Mouse (Mus musculus) liver, adult 2 months (tissue): ENCODE results near the gene Slc6a5. TPM values are rescaled to one million over a fixed set of nuclear protein-coding genes. Genes with fewer than 3 reads are reported as not detected.

Experiments
- DNase-seq: peaks from one replicate; pipeline ENCODE4 v3.0.0-alpha.2; 2011; ENCODE audit warnings: low read depth, low spot score; ENCODE audit errors: extremely low read depth
- H3K27ac ChIP-seq: fragments of 200-500 bp; replicated peaks from 2 replicates; pipeline ENCODE4 v1.5.1; 2012; ENCODE audit warnings: low read depth, mild to moderate bottlenecking, control low read depth, inconsistent platforms, low read length; ENCODE audit not compliant: insufficient read depth
- H3K27me3 ChIP-seq: fragments of 200-500 bp; 2 replicates; pipeline ENCODE4 v1.6.1; 2012; ENCODE audit warnings: mild to moderate bottlenecking, moderate library complexity, low read length, inconsistent platforms; ENCODE audit not compliant: control insufficient read depth, insufficient read depth
- H3K36me3 ChIP-seq: fragments of 200-500 bp; 2 replicates; pipeline ENCODE4 v1.6.1; 2012; ENCODE audit warnings: low read length, inconsistent platforms; ENCODE audit not compliant: control insufficient read depth, insufficient read depth
- H3K4me1 ChIP-seq: fragments of 200-500 bp; 2 replicates; pipeline ENCODE4 v1.6.1; 2011; ENCODE audit warnings: low read length; ENCODE audit not compliant: control insufficient read depth, insufficient read depth
- H3K4me3 ChIP-seq: fragments of 200-500 bp; 2 replicates; pipeline ENCODE4 v1.5.1; 2011; ENCODE audit warnings: low read depth, mild to moderate bottlenecking, control low read depth, low read length, moderate library complexity; ENCODE audit not compliant: insufficient read depth
- H3K79me2 ChIP-seq: fragments of 200-500 bp; 2 replicates; pipeline ENCODE4 v1.6.1; 2012; ENCODE audit warnings: inconsistent platforms, mild to moderate bottlenecking, low read length, moderate library complexity; ENCODE audit not compliant: control insufficient read depth, insufficient read depth
- H3K9ac ChIP-seq: fragments of 200-500 bp; 2 replicates; pipeline ENCODE4 v1.6.1; 2012; ENCODE audit warnings: low read depth, mild to moderate bottlenecking, control low read depth, inconsistent platforms, low read length
- CTCF ChIP-seq: fragments of 200-500 bp; IDR thresholded peaks from 2 replicates; pipeline ENCODE4 v1.5.1; 2011; ENCODE audit warnings: low read depth, low read length, control low read depth
- POLR2A ChIP-seq: fragments of 200-500 bp; IDR thresholded peaks from 2 replicates; pipeline ENCODE4 v1.6.1; 2011; ENCODE audit warnings: low read length, control low read depth; ENCODE audit not compliant: insufficient read depth; ENCODE audit errors: extremely low read depth
- WGBS: fragments of 180-500 bp; shearing (Covaris S2); methylation state at CpG from one replicate; pipeline ENCODE4 v1.1.7; 2018; 5-methylcytosine and 5-hydroxymethylcytosine counted together
- polyA plus RNA-seq: library from polyadenylated mRNA; depleted of rRNA; stranded (reverse); fragments of >200 nt; gene quantifications from 2 replicates; pipeline ENCODE4 v1.2.3, GENCODE M21; 2012
- total RNA-seq: library from RNA; depleted of rRNA; stranded (reverse); fragments of >200 nt; gene quantifications from 2 replicates; pipeline ENCODE4 v1.2.3, GENCODE M21; 2014

The Slc6a5 gene
- total and polyA plus RNA-seq, 2 experiments, result not detected

- no peak within 1 kb of the TSS for H3K27ac ChIP-seq
- DNase-seq, result no peak
- WGBS, result 2% methylated on average over 52 of the region's 52 CpGs
- no peak within 1 kb of the TSS for H3K4me3 ChIP-seq
- TF ChIP-seq POLR2A, result no peak
- no peak for TF ChIP-seq CTCF
- no peaks in the 10 kb centered on the region for H3K36me3 ChIP-seq
- H3K4me1 ChIP-seq, result no peaks in the 10 kb centered on the region
- no peak within 1 kb of the TSS for H3K9ac ChIP-seq
- no peaks in the 10 kb centered on the region for H3K79me2 ChIP-seq
- H3K27me3 ChIP-seq, result peaks cover 12% of the 10 kb centered on the region
These were observed 65.0 kb downstream of the Slc6a5 start, which contains the start of gene Nell1 for GRCm38 (mm10) chr7:49974841-49975440. Nell1 (plus strand) TSS chr7:49974864.

DNA sequence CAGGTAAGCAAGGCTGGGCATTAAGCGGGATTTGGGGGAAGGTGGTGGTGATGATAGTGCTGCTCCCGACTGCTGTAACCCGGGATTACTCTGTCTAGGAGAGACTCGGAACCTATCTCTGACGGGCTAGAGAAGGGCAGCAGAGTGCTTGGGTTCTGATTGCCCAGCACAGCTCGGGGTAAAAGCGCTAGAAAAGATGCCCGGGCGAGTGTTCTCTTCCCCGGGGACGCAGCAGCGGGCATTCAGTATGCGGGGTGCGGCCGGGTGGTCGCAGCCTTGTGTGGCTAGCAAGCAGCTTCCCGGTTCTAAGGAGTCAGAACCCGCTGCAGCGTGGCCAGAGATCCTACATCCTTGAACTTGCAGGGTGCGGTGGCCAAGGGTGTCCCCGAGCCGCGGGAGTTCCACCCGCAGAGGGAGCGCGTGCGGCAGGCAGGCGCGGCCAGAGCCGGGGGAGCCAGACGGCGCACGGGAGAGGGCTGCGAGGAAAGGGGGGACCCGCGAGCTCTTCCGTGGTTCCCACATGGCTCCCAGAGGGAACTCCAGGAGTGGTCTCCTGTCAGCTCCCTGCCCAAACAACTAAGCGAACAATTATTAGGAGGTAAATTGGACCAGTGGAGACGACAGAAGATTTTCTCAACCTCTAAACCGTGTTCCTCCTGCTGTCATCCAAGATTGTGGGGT lies 65.6 kb downstream of the Slc6a5 start:
- Histone ChIP-seq H3K27me3 (peaks cover 12% of the 10 kb centered on the region), H3K27ac (no peak overlapping the region), H3K79me2 (no peaks in the 10 kb centered on the region), H3K36me3 (no peaks in the 10 kb centered on the region), H3K9ac (no peak overlapping the region), H3K4me3 (no peak overlapping the region), H3K4me1 (no peaks in the 10 kb centered on the region)
- WGBS, result 3% methylated on average over 40 of the region's 40 CpGs
- TF ChIP-seq CTCF (no peak), POLR2A (no peak)
- no peak for DNase-seq

- WGBS, result 35% methylated on average over 9 of the region's 9 CpGs
- no peak overlapping the region for H3K27ac ChIP-seq
- H3K27me3 ChIP-seq, result no peaks in the 10 kb centered on the region
- H3K4me1 ChIP-seq, result no peaks in the 10 kb centered on the region
- no peak for DNase-seq
- H3K36me3 ChIP-seq, result no peaks in the 10 kb centered on the region
- TF ChIP-seq CTCF, result no peak
- no peak for TF ChIP-seq POLR2A
- no peak overlapping the region for H3K4me3 ChIP-seq
- no peak overlapping the region for H3K9ac ChIP-seq
- H3K79me2 ChIP-seq, result no peaks in the 10 kb centered on the region
These were observed 71.7 kb downstream of the Slc6a5 start for GRCm38 (mm10) chr7:49981511-49982227.

DNA sequence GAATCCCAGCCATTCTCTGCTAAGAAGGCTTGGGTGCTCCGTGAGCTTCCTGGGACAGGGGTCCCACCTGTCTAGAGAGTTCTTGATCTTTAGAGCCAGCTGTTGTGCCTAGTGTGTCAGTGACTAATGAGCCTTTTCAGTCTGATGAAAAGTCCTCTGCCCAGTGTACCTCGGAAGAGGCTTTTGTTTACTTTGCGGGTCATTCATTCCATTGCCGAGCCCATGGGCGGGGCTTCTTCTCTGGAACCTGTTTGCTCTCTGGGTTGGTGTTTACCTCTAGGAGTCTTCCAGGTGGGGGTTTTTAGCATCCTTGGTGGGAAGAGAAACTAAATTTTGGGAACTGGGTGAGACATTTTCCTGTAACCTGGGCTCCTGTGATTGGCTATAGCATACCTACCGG lies 74.8 kb downstream of the Slc6a5 start:
- H3K4me3 ChIP-seq, result no peak overlapping the region
- TF ChIP-seq CTCF, result no peak
- H3K27me3 ChIP-seq, result no peaks in the 10 kb centered on the region
- H3K4me1 ChIP-seq, result no peaks in the 10 kb centered on the region
- no peak for DNase-seq
- WGBS, result 16% methylated on average over 6 of the region's 6 CpGs
- no peaks in the 10 kb centered on the region for H3K36me3 ChIP-seq
- H3K79me2 ChIP-seq, result no peaks in the 10 kb centered on the region
- H3K9ac ChIP-seq, result no peak overlapping the region
- no peak overlapping the region for H3K27ac ChIP-seq

- Histone ChIP-seq H3K9ac (no peak overlapping the region), H3K36me3 (no peaks in the 10 kb centered on the region), H3K27me3 (no peaks in the 10 kb centered on the region), H3K4me1 (no peaks in the 10 kb centered on the region), H3K4me3 (no peak overlapping the region), H3K79me2 (no peaks in the 10 kb centered on the region), H3K27ac (no peak overlapping the region)
- 92% methylated on average over 8 of the region's 8 CpGs for WGBS
- TF ChIP-seq POLR2A (no peak), CTCF (no peak)
- no peak for DNase-seq
These were observed 76.0 kb downstream of the Slc6a5 start for GRCm38 (mm10) chr7:49985947-49986346.
